Mouse (Mus musculus) layer of hippocampus, adult 11-12 months (tissue): Measurements from ENCODE around the gene Amotl2.
"Not testable (repeated sequence)": the region's sequence is repeated elsewhere in the genome, so short reads cannot be mapped to it uniquely, and the experiment has no call there.

Source experiments
- DNase-seq: peaks from one replicate; pipeline ENCODE4 v3.0.0; 2022; ENCODE audit warnings: low spot score

Gene Amotl2

GRCm38 (mm10) chr9:102733999-102734738, 17.7 kb downstream of the Amotl2 start:
- no peak for DNase-seq

- DNase-seq = no peak
Observed at GRCm38 (mm10) chr9:102734739-102735075, 18.2 kb downstream of the Amotl2 start.

DNA sequence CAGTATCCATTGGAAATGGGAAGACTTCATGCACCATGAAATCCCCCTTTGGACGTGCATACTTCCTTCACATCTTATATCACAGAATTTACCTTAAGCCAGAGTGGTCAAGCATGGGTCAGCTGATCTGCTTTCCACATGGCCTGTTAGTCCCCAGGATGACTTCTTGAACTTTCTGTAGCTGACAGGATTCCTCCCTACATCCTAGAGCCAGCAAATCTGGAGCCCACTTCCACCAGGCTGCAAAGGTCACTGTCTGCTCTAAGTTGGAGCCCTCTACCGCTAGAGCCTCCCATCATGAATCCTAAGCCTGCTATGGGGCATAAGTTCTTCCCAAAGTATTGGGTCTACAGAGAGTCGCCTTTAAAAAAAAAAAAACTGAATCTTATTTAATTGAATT, 18.8 kb downstream of the Amotl2 start:
- no peak for DNase-seq

GRCm38 (mm10) chr9:102735996-102736395, 19.5 kb downstream of the Amotl2 start:
- no peak for DNase-seq

- DNase-seq = no peak
Observed at GRCm38 (mm10) chr9:102737405-102737804, 20.9 kb downstream of the Amotl2 start.

DNA sequence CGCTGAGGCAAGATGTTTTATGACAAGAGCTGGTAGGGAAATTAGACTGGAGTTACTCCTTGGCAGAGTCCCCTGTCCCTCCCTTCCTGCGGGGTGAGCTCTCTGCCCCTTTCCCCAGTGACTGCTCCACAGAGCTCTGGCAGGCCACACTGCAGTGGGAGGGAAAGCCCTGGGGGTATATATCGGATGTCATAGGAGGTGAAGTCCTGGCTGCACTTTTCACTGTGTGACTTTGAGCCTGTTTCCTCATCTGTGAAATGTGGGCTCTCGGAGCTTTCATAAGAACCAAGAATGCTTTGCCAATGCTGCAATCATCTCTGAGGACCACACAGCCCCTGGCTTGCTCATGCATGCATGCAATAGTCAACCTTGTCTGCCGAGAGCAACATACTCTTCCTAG, 30.3 kb downstream of the Amotl2 start:
- DNase-seq = no peak

DNA sequence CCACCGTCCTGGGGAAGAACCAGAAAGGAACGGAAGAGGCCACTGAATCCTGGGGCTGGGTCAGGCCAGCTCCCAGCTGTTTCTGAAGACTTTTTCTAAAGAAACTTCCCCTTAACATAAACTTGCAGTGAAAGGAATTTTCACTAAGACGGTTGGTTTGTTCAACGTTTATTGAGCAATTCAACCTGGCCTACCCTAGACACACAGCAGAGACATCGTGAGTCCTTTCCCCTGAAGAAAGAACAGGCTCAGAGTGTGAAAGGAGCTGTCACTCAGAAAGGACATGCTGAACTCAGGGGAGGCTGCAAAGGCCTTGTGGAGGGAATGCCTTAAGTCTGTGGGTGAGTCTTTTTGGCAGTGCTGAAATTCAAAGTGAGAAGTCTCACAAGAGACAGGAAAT, 31.4 kb downstream of the Amotl2 start:
- DNase-seq = no peak

DNA sequence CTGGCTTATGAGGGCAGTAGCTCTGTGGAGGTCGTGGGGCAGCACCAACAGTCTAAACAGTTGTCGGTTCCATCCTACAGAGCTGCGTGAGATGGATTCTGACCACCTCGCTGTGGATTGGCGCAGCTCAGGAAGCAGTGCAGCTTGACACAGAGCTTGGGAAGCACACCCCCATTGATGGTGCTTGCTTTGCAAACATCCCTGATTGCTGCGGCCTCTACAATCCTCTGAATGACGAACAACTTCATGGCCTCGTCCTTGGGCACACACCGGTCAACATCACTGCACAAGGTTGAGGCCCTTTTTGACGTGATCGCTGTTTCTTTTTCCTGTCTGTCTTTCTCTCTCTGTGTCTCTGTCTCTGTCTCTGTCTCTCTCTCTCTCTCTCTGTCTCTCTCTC, 32.7 kb downstream of the Amotl2 start:
- DNase-seq = no peak

DNA sequence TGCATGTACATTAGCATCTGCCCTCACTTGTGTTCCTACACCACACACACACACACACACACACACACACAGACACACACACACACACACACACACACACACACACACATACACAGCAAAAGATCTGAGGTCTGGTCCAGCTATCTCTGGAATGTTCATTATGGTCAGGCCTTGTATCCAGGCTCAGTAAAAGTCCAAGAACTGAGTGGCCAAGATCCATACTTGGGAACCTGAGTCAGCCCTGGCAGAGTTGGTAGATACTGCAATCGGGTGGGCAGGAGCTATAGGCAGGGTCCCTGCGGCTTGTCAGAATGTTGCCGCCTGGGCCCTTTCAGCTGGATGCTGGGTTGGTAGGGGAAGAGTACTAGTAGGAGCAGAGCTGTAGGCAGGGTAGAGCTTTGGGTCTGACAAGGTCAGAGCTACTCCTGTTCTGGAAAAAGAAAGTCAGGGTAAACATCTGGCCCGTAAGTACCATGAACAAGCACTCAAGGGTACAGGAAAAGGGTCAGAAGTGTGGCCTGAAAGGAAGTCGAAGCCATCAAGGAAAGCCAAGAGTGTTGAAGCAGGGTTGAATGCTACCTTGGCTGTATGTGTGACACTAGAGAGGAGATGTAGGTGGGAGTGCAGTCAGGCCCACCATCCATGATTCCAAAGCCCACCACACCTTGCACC, 35.3 kb downstream of the Amotl2 start:
- DNase-seq = no peak

GRCm38 (mm10) chr9:102753299-102753698, 36.8 kb downstream of the Amotl2 start:
- no peak for DNase-seq

GRCm38 (mm10) chr9:102755161-102755560, 38.7 kb downstream of the Amotl2 start:
- no peak for DNase-seq

DNA sequence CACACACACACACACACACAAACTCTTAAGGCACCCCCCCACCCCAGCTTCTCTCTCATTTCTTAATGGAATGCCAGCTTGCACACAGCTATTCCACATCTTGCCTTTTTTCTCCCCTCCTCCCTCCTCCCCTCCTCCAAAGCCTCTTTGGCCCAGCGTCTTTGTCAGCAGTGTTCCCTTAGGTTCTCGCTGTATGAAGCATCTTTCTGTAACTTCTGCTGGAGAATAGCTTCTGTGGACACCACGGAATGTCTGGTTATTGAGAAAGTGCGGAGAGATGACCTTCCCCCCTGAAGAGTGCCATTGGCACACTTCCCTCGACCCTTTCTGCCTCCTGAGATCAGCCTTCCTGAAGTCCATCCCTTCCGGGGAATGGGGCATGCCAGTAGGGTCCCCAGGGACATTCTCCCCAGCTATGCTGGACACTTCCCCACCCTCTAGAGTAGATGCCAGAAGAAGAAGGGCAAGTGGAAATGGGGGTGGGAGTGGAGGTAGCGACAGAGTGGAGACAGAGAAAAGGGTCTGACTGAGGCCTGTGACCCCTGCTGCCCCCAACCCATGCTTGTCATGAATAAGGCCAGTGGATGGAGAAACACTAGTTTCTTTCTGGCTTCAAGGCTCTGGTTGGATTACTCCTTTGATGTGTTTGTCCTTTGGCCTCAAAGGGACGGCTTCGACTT, 39.3 kb downstream of the Amotl2 start:
- DNase-seq = no peak

DNA sequence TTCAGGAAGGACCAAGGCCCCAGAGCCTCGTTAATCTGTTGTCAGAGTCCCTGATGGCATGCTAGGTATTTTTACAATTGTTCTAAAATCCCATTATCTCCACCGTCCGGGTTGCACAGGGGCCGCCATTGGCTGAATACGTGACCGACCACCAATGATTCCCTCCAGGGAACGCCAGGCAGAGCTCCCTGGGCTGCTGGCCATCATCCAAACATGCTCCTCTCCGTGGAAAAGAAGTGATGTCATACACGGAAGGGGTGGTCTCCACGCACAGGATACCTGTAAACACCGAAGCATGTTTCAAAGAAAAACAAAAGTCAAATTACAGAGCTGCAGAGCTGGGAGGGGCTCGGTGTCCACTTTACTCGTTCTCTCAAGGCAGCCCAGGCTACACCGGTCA, 39.9 kb downstream of the Amotl2 start:
- DNase-seq = no peak

DNA sequence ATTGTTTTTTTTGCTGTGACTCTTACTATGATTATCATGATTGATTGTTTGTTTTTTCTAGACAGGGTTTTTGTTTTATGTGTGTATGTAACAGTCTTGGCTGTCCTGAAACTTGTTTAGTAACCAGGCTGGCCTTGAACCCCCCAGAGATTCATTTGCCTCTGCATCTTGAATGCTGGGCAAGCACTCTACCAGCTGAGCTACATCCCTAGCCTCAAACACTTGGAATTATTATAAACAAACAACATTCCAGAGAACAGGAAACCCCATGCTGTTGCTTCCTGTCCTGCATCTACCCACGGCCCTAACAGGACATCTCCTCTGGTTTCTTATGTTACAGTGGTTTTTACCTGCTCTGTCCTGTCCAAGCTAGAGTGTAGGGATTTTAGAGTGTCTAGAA, 42.4 kb downstream of the Amotl2 start:
- DNase-seq = no peak

GRCm38 (mm10) chr9:102759581-102760001, 43.1 kb downstream of the Amotl2 start:
- no peak for DNase-seq

GRCm38 (mm10) chr9:102761599-102761998, 45.1 kb downstream of the Amotl2 start:
- no peak for DNase-seq

- no peak for DNase-seq
Observed at GRCm38 (mm10) chr9:102762836-102763235, 46.4 kb downstream of the Amotl2 start.

DNA sequence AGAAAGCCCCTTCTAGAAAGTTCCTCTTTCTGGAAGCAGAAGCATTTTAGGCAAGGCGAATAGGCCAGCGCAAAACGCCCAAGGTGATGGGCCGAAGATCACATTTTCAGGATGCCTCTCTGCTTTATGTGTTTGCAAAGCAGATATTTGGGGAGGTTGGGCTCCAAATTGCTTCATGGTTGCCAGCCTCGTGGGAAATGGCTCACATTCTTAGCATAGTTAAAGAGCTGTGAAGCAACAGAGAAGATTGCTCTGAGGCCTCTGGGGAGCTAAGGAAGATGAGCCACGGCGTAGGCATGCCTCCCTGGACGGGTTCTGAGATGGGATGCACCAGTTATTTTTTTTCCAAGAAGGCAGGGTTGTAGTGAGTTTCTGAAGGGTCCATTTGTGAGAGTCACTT, 47.0 kb downstream of the Amotl2 start:
- no peak for DNase-seq

- not testable (repeated sequence) for DNase-seq
Observed at GRCm38 (mm10) chr9:102764540-102764939, 48.1 kb downstream of the Amotl2 start.

DNA sequence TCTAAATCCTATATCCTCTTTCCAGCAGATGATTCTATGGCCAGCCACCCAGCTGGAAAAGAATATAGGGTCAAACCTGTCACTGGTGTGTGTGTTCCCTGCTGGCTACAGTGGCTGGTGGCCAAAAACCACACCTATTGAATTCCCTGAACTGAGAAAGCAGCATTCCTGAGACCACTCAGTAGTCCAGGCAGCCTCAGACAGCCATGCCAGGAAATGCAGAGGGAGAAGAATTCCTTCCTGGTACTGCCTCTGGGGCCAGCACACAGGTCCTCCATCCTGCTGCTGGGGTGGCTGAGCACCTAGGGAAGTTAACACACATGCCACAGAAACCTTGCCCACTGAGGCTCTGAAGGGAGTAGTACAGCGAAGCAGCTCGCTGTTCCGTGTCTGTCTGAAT, 50.3 kb downstream of the Amotl2 start:
- no peak for DNase-seq

DNA sequence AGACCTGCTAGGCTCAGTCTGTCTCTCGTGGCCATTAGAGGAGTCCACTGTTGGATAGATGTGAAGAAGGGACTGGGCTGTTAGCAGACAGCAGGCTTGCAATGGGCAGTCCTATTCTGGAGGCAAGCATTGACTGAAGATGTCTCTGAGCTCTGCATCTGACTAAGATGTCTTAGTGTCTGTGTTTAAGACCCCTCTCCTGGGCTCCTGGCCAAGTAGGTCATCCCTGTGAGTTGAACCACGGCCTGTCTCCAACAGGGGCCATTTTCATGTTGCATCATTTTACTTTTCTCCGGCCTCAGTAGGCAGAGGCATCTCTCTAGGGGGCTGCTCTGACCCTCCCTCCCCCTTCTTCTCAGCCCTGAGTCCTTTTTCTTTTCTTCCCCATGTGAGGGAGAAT, 52.8 kb downstream of the Amotl2 start:
- DNase-seq = no peak

GRCm38 (mm10) chr9:102770190-102770589, 53.7 kb downstream of the Amotl2 start:
- no peak for DNase-seq

DNA sequence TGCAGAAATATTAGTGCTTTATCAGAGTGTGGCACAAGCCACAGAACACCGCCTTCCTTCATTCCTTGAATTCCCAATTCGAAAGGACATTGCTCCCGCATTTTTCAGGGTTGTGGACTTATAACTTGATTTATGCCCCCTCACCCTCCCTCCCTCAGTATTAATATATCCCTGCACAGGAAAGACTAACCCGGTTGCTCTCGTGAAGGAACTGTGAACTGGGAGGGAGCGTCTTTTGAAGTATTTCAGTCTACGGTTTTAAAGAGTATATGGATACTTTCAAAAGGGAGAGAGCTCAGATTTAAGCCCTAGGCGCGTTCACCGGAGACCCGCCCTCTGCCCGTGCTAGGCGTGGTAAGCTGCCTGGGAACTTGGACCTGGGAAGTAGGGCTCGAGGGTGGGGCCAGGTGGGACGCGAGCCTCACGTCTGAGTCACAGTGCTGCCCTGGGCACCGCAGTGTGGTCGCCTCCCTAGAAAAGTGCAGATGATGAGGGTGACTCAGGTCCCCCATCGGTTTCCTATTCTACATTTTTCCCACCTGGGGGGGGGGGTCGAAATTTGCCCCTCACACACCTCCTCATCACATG, 54.9 kb downstream of the Amotl2 start:
- no peak for DNase-seq
